Mouse (Mus musculus) liver, embryonic 15.5 days (tissue): ENCODE data around the gene Fbxo10. TPM values are rescaled to one million over a fixed set of nuclear protein-coding genes. Genes with fewer than 3 reads are reported as not detected.
"Not testable (repeated sequence)": the region's sequence is repeated elsewhere in the genome, so short reads cannot be mapped to it uniquely, and the experiment has no call there.

Experiments
- ATAC-seq: fragments of 200-750 bp; cut with Nextera tagmentation; 2 replicates; pipeline ENCODE4 v1.8.0; 2017; ENCODE audit warnings: moderate number of reproducible peaks, mild to moderate bottlenecking, moderate library complexity; ENCODE audit not compliant: insufficient read depth
- H3K27ac ChIP-seq: fragments of 300-500 bp; sonication (generic); replicated peaks from 2 replicates; pipeline ENCODE4 v1.5.1; 2015; ENCODE audit warnings: mild to moderate bottlenecking, inconsistent platforms
- H3K27me3 ChIP-seq: fragments of 300-500 bp; sonication (generic); 2 replicates; pipeline ENCODE4 v1.6.1; 2015; ENCODE audit warnings: mild to moderate bottlenecking, inconsistent platforms
- H3K36me3 ChIP-seq: fragments of 300-500 bp; sonication (generic); replicated peaks from 2 replicates; pipeline ENCODE4 v1.6.1; 2015; ENCODE audit warnings: moderate library complexity, mild to moderate bottlenecking, inconsistent platforms
- H3K4me1 ChIP-seq: fragments of 300-500 bp; sonication (generic); replicated peaks from 2 replicates; pipeline ENCODE4 v1.6.1; 2015; ENCODE audit warnings: inconsistent platforms
- H3K4me2 ChIP-seq: fragments of 300-500 bp; sonication (generic); 2 replicates; pipeline ENCODE4 v1.6.1; 2015; ENCODE audit warnings: moderate library complexity, mild to moderate bottlenecking, inconsistent platforms
- H3K4me3 ChIP-seq: fragments of 300-500 bp; sonication (generic); replicated peaks from 2 replicates; pipeline ENCODE4 v1.5.1; 2015; ENCODE audit warnings: mild to moderate bottlenecking, inconsistent platforms
- H3K9ac ChIP-seq: fragments of 300-500 bp; sonication (generic); 2 replicates; pipeline ENCODE4 v1.6.1; 2015; ENCODE audit warnings: moderate library complexity, mild to moderate bottlenecking, inconsistent platforms
- H3K9me3 ChIP-seq: fragments of 300-500 bp; sonication (generic); replicated peaks from 2 replicates; pipeline ENCODE4 v1.6.1; 2016; ENCODE audit warnings: inconsistent platforms
- WGBS: fragments of 180-500 bp; shearing (Covaris S2); methylation state at CpG from one replicate; pipeline ENCODE4 v1.1.7; 2015; ENCODE audit warnings: mixed read lengths; ENCODE audit not compliant: insufficient replicate concordance; 5-methylcytosine and 5-hydroxymethylcytosine counted together
- polyA plus RNA-seq: library from polyadenylated mRNA; unstranded; fragments of >200 nt; fragmentation: Nextera tagmentation; extraction: Ambion mirVana; gene quantifications from 2 replicates; pipeline ENCODE4 v1.2.1, GENCODE M21; 2015

Fbxo10 gene
- polyA plus RNA-seq, 1 experiment from 2014 or later: 4.0 TPM

DNA sequence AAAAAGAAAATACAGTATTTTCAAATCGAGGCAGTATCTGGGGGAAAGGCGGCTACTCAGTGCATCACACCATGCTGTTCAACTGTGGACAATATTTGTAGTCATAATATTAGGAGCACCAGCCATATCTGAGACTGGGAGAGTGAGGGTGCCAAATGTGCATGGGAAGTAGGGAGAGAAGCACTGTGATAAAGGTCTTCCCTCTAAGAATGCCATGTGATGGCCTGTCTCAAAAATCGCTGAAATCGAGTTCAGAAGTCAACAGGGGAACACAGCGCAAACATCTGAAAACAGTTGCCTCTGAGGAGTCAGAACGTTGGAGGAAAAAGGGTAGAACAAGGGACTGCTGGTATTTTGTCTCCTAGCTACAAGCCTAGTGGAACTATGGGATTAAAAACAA lies 84.4 kb downstream of the Fbxo10 start:
- Histone ChIP-seq H3K4me3 (no peak overlapping the region), H3K27ac (no peak overlapping the region), H3K27me3 (no peaks in the 10 kb centered on the region), H3K4me2 (no peak overlapping the region), H3K9me3 (no peaks in the 10 kb centered on the region), H3K36me3 (peaks cover 6% of the 10 kb centered on the region; the same call in 1 of the 2 replicates), H3K9ac (no peak overlapping the region), H3K4me1 (peaks cover 34% of the 10 kb centered on the region)
- 72% methylated on average over 6 of the region's 6 CpGs for WGBS
- ATAC-seq: no peak

DNA sequence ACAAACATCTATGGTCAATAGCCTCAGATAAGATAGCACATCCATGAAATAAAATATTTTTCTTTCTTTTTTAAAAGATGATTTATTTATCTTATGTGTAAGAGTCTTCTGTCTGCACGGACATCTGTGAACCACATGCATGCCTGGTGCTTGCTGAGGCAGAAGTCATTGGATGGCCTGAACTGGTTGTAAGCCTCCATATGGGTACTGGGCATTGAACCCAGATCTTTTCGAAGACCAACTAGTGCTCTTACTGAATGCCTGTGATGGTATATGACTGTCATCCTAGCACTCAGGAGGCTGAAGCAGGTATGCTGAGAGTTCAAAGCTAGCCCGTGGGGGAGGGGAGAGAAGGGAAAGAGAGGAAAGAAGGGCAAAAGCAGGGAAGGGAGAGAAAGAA lies 86.3 kb downstream of the Fbxo10 start:
- Histone ChIP-seq H3K4me3 (no peak overlapping the region), H3K4me2 (no peak overlapping the region), H3K36me3 (peaks cover 22% of the 10 kb centered on the region), H3K9me3 (no peaks in the 10 kb centered on the region), H3K27ac (no peak overlapping the region), H3K27me3 (no peaks in the 10 kb centered on the region), H3K4me1 (peaks cover 53% of the 10 kb centered on the region), H3K9ac (no peak overlapping the region)
- no peak for ATAC-seq
- WGBS: 68% methylated on average over 3 of the region's 3 CpGs

DNA sequence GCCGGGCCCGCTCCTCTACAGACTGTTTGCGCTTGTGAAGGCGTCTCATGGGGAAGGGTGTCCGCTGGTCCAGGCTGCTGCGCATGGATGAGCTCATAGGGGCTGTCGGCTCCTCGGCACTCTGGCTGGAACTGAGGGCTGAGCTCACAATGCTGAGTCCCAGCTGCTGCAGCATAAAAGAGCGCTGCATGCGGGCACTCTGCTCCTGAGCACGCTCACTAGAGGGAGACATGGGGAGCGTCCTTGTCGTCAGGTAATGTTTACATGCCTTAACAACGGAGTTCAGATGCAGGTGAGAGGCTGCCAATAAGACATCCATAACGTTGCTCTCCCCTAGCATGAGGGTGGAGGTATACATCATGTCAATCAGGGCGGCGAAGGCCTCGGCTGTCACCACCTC lies 89.6 kb downstream of the Fbxo10 start:
- H3K27ac ChIP-seq: peak overlapping the region; percentile 77

DNA sequence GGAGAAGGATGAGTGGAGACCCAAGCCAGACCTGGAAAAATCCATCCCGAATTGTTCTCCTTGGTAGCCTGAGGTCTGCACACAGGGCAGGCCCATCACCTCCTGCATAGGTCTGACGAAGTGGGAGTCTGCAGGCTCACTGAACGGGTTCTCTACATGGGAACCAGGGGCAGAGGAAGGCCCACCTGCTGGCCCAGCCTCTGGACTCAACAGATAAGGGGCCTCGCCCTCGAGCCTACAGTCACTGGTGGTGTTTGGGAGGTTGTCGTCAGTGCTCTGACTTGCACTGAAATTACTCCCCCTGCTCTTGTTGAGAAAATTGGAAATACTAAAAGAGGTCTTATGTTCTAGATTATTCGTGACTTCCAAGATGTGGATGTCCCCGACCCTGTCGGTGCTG lies 90.6 kb downstream of the Fbxo10 start:
- ATAC-seq: peak; percentile 95
- Histone ChIP-seq H3K27me3 (no peaks in the 10 kb centered on the region), H3K9me3 (no peaks in the 10 kb centered on the region), H3K4me3 (peak overlapping the region; percentile 17; the same call in 1 of the 2 replicates), H3K4me2 (peak overlapping the region; percentile 54), H3K9ac (peak overlapping the region; percentile 30; the same call in 1 of the 2 replicates), H3K36me3 (peaks cover 56% of the 10 kb centered on the region), H3K4me1 (peaks cover 46% of the 10 kb centered on the region), H3K27ac (peak overlapping the region; percentile 77)
- WGBS: 41% methylated on average over 9 of the region's 9 CpGs

More for the DNA sequence above, 89.6 kb downstream of the Fbxo10 start:
- Histone ChIP-seq H3K9ac (no peak overlapping the region; the same call in 1 of the 2 replicates), H3K4me1 (peaks cover 50% of the 10 kb centered on the region), H3K9me3 (no peaks in the 10 kb centered on the region), H3K27me3 (no peaks in the 10 kb centered on the region), H3K36me3 (peaks cover 47% of the 10 kb centered on the region), H3K4me2 (0 out of 2 replicates have a peak overlapping the region, but pooled peaks have one; percentile 54), H3K4me3 (no peak overlapping the region)
- ATAC-seq: no peak
- WGBS: 86% methylated on average over 18 of the region's 18 CpGs

DNA sequence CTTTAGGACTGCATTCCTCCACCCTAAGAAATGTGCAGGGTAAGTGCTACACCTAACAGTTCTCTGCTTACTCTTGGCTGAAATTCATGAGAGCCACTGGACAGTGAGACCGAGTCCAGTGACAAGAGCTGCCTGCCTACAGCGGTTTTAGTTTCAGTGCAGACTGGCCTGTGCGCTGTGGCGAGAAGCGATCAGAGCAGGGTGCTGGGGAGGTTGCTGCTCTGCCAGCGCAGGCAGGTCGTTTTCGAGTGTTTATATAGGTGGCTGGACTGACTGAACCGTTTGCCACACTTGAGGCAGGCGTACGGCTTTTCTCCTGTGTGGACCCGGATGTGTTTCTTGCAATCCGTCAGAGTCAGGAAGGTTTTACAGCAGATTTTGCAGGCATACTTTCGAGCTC lies 91.2 kb downstream of the Fbxo10 start:
- not testable (repeated sequence) for H3K9me3 ChIP-seq, ATAC-seq, H3K27me3 ChIP-seq, H3K4me3 ChIP-seq, H3K9ac ChIP-seq
- Histone ChIP-seq H3K4me2 (0 out of 2 replicates have a peak overlapping the region, but pooled peaks have one; percentile 54), H3K27ac (peak overlapping the region; percentile 77; the same call in 1 of the 2 replicates), H3K4me1 (peaks cover 45% of the 10 kb centered on the region), H3K36me3 (peaks cover 63% of the 10 kb centered on the region)
- WGBS: 77% methylated on average over 14 of the region's 14 CpGs

DNA sequence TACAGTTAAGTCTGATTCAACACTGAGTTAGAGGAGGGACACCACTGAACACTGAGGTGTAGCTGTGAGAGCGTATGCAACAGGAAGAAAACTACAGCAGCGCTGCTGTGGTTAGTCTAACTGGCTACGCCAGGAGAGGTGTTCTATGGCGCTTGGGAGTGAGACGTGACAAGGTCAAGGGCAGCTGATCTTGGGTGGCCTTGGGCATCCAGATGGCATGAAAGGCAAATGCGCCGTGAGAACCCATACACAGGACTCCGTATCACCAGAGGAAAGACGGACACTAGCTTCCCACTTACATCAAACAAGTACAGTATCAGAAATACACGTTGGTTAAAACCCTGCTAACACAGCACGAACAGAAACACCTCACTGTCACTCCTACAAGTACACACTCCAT lies 92.1 kb downstream of the Fbxo10 start:
- Histone ChIP-seq H3K4me1 (peaks cover 39% of the 10 kb centered on the region), H3K27ac (0 out of 2 replicates have a peak overlapping the region, but pooled peaks have one; percentile 77), H3K36me3 (peaks cover 71% of the 10 kb centered on the region)
- not testable (repeated sequence) for H3K4me3 ChIP-seq, H3K9me3 ChIP-seq, H3K4me2 ChIP-seq, H3K27me3 ChIP-seq, ATAC-seq, H3K9ac ChIP-seq
- 87% methylated on average over 11 of the region's 11 CpGs for WGBS

DNA sequence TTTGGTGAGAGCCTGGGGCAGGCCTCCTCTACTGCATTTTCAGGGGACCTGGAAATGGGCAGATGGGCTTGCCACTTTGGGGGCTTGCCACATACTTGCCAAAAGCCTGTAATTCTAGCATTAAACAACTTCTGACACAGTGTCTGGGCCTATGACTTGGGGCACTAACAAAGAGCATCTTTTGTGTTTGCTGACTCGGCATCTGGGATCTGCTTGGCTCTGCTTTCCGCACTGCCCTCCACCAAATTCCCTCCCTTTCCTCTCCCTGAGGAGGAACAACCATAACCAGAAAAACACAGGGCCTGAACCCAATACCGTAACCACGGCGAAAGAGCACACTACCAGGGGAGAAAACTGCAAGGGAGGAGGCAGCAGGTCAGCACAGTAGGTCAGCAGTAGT lies 93.8 kb downstream of the Fbxo10 start:
- peaks cover 86% of the 10 kb centered on the region for H3K36me3 ChIP-seq
- ATAC-seq: no peak
- 73% methylated on average over 5 of the region's 5 CpGs for WGBS

More for the DNA sequence above, 93.8 kb downstream of the Fbxo10 start:
- H3K4me1 ChIP-seq: peaks cover 24% of the 10 kb centered on the region
- H3K27ac ChIP-seq: no peak overlapping the region
- no peak overlapping the region for H3K4me2 ChIP-seq
- no peak overlapping the region for H3K4me3 ChIP-seq
- no peak overlapping the region for H3K9ac ChIP-seq
- no peaks in the 10 kb centered on the region for H3K27me3 ChIP-seq
- H3K9me3 ChIP-seq: no peaks in the 10 kb centered on the region

Other genes with a start within 250 kb of the Fbxo10 start
- gene Grhpr, start 103.2 kb downstream of the Fbxo10 start, polyA plus RNA-seq: 125 and 146 TPM in 2 replicates
- gene Zbtb5, start 72.2 kb downstream of the Fbxo10 start, polyA plus RNA-seq: 5.8 and 5.9 TPM in 2 replicates
- gene Polr1e, start 66.0 kb downstream of the Fbxo10 start, polyA plus RNA-seq: 14.7 and 15.6 TPM in 2 replicates
- gene Tomm5, start 23.5 kb upstream of the Fbxo10 start, polyA plus RNA-seq: 115 and 126 TPM in 2 replicates
- gene Frmpd1, start 100.3 kb upstream of the Fbxo10 start, polyA plus RNA-seq: 0.13 and 0.25 TPM in 2 replicates
- 3.7 and 4.9 TPM in 2 replicates for gene Trmt10b, start 212.5 kb upstream of the Fbxo10 start, polyA plus RNA-seq